13 mouse cellular contexts compared by ENCODE assay signal in the genomic region with DNA sequence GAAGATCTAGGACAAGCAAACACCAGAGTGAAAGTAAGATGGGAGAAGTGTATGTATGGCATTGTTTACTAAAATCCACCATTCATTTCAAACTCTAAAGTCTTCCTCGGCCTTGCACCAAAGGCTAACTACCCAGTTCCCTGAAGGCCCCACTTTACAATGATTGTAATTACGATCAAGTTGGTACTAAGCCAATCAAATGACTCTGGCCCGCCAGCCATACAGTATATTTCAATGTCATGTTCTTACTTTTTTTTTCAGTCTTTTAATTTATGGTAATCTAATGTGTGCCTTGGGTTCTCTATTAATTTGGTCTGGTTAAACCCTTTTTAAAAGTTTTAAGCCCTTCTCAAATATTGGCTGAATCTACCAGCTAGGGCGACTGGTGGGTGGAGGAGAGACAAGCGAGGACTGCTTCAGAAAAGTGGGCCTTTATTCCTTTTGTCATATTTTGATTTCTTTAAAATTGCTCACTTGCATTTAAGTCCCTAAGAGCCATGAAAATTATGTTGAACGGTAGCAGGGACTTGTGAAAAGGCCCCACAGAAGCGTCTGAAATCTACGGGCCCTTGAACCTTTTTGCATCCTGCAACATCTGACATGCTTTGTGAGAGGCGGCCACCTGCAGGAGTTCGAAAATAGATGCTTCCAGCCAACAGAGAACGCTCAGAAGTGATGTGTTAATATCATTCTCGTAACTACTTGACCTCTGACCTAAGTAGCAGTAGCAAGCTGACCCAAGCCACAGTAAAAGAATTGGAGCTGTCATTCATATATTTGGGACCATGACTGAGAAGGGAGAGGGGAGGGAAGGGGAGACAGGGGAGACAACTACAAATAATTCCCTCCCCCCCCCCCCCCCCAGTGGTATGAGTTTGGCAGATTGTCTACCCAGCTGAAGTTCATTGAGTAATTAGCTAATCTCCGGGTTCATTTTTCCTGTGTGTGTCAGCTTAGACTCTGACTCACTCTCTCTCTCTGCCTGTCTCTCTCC.
DNase-seq lines count a peak whose midpoint lies in the region; ATAC-seq lines count a peak whose summit lies in the region.
"Had no signal": no experiment of that assay in that cellular context is flagged by ENCODE, and none has a peak within 500 bp of the region (broad histone marks: within the 10 kb centered on the region; RNA-seq: fewer than 3 reads in every experiment).

No protein-coding gene starts in this region.

- no peaks in the 10 kb centered on the region for H3K9me3 ChIP-seq in hindbrain, embryonic 10.5 days
- no peaks in the 10 kb centered on the region for H3K9me3 ChIP-seq in hindbrain, embryonic 12.5 days (replicated peaks)
- H3K9me3 ChIP-seq in neural tube, embryonic 15.5 days (replicated peaks) = no peaks in the 10 kb centered on the region
- no peaks in the 10 kb centered on the region for H3K9me3 ChIP-seq in forebrain, embryonic 14.5 days (replicated peaks; ENCODE audit: control insufficient read depth, low read length)
- H3K9me3 ChIP-seq: embryonic facial prominence, embryonic 15.5 days had no signal

- no peak overlapping the region for H3K27ac ChIP-seq in hindbrain, embryonic 10.5 days
- no peak overlapping the region for H3K27ac ChIP-seq in hindbrain, embryonic 12.5 days
- H3K27ac ChIP-seq in neural tube, embryonic 15.5 days (replicated peaks) = no peak overlapping the region
- no peak overlapping the region for H3K27ac ChIP-seq in forebrain, embryonic 14.5 days (ENCODE audit: low read depth, low read length)
- H3K27ac ChIP-seq: embryonic facial prominence, embryonic 15.5 days; hindbrain, postnatal 0 days; layer of hippocampus, adult 2 months had no signal

- H3K4me2 ChIP-seq in hindbrain, embryonic 12.5 days (replicated peaks) = no peak overlapping the region
- H3K4me2 ChIP-seq in neural tube, embryonic 15.5 days = no peak overlapping the region
- H3K4me2 ChIP-seq in forebrain, embryonic 14.5 days (ENCODE audit: low read length) = no peak overlapping the region

- WGBS in hindbrain, embryonic 10.5 days = 29% methylated on average over 13 of the region's 13 CpGs
- 32% methylated on average over 12 of the region's 13 CpGs for WGBS in hindbrain, embryonic 12.5 days
- 26% methylated on average over 13 of the region's 13 CpGs for WGBS in neural tube, embryonic 15.5 days
- 15% methylated on average over 13 of the region's 13 CpGs for WGBS in forebrain, embryonic 14.5 days

- no peak overlapping the region for H3K4me3 ChIP-seq in hindbrain, embryonic 10.5 days
- no peak overlapping the region for H3K4me3 ChIP-seq in hindbrain, embryonic 12.5 days
- H3K4me3 ChIP-seq in neural tube, embryonic 15.5 days (replicated peaks) = no peak overlapping the region
- no peak overlapping the region for H3K4me3 ChIP-seq in forebrain, embryonic 14.5 days (ENCODE audit: low read depth, low read length)
- H3K4me3 ChIP-seq: embryonic facial prominence, embryonic 15.5 days; layer of hippocampus, adult 2 months had no signal

- no peak for ATAC-seq in hindbrain, embryonic 12.5 days (ENCODE audit: low FRiP score)
- no peak for ATAC-seq in neural tube, embryonic 15.5 days (ENCODE audit: low FRiP score)
- peak; percentile 73 for ATAC-seq in forebrain, embryonic 14.5 days
- ATAC-seq: activated CD4-positive, CD25-positive, alpha-beta regulatory T cell, adult 4 months; hindbrain, postnatal 0 days had no signal

- H3K36me3 ChIP-seq in hindbrain, embryonic 10.5 days = no peaks in the 10 kb centered on the region
- no peaks in the 10 kb centered on the region for H3K36me3 ChIP-seq in hindbrain, embryonic 12.5 days
- no peaks in the 10 kb centered on the region for H3K36me3 ChIP-seq in neural tube, embryonic 15.5 days
- no peaks in the 10 kb centered on the region for H3K36me3 ChIP-seq in forebrain, embryonic 14.5 days (ENCODE audit: control insufficient read depth, insufficient read depth, low read length)
- H3K36me3 ChIP-seq: embryonic facial prominence, embryonic 15.5 days had no signal

- peaks cover 31% of the 10 kb centered on the region for H3K4me1 ChIP-seq in hindbrain, embryonic 10.5 days (replicated peaks)
- H3K4me1 ChIP-seq in hindbrain, embryonic 12.5 days = peaks cover 14% of the 10 kb centered on the region
- peaks cover 4% of the 10 kb centered on the region; the same call in 1 of the 2 replicates for H3K4me1 ChIP-seq in neural tube, embryonic 15.5 days
- H3K4me1 ChIP-seq in forebrain, embryonic 14.5 days (ENCODE audit: control insufficient read depth, insufficient read depth, low read length) = peaks cover 5% of the 10 kb centered on the region; the same call in 1 of the 2 replicates

- no peak overlapping the region for H3K9ac ChIP-seq in hindbrain, embryonic 12.5 days
- no peak overlapping the region for H3K9ac ChIP-seq in neural tube, embryonic 15.5 days (replicated peaks)
- H3K9ac ChIP-seq in forebrain, embryonic 14.5 days (ENCODE audit: low read length) = no peak overlapping the region
- H3K9ac ChIP-seq: embryonic facial prominence, embryonic 15.5 days had no signal

- DNase-seq in hindbrain, embryonic 10.5 days (ENCODE audit: low spot score) = peak; percentile 63
- peak; percentile 19 for DNase-seq in neural tube, embryonic 10.5 days (ENCODE audit: extremely low spot score, low spot score)
- DNase-seq in forebrain, embryonic 14.5 days (ENCODE audit: low spot score) = peak; percentile 72
- peak; percentile 2 for DNase-seq in yolk sac, embryonic 10.5 days (ENCODE audit: low spot score)
- DNase-seq in testis, postnatal 10 days (ENCODE audit: low spot score) = no peak
- DNase-seq in cerebellum, adult 18-20 months = no peak
- DNase-seq: thymus, adult 2 months had no signal

- H3K27me3 ChIP-seq in hindbrain, embryonic 10.5 days (ENCODE audit: insufficient read depth, poor library complexity, severe bottlenecking) = peaks cover 78% of the 10 kb centered on the region
- H3K27me3 ChIP-seq in hindbrain, embryonic 12.5 days = peaks cover 37% of the 10 kb centered on the region
- no peaks in the 10 kb centered on the region; the same call in 1 of the 2 replicates for H3K27me3 ChIP-seq in neural tube, embryonic 15.5 days (replicated peaks)
- no peaks in the 10 kb centered on the region for H3K27me3 ChIP-seq in forebrain, embryonic 14.5 days (replicated peaks; ENCODE audit: control insufficient read depth, insufficient read depth, low read length)
- H3K27me3 ChIP-seq: embryonic facial prominence, embryonic 15.5 days had no signal

Comparison
In these comparisons a context has a peak if more than half of its experiments do, and no peak if none do; other contexts are left out.
1. DNase-seq: peak in hindbrain, embryonic 10.5 days (single experiment), neural tube, embryonic 10.5 days (single experiment), forebrain, embryonic 14.5 days (single experiment) and yolk sac, embryonic 10.5 days (single experiment); none in testis, postnatal 10 days (single experiment) and cerebellum, adult 18-20 months (0 of 2).